Mouse (Mus musculus) MEL (cell line): ENCODE measurements around the gene Apba1.

Experiments used
- CHD1 ChIP-seq: IDR thresholded peaks from 2 replicates; pipeline ENCODE4 v1.6.1; 2012; ENCODE audit warnings: low read depth, mild to moderate bottlenecking, inconsistent platforms, low read length, improper control_type of control experiment
- CTCF ChIP-seq, 3 experiments: IDR thresholded peaks in 2 of 3; conservative IDR thresholded peaks in 1 of 3; 2 replicates each; pipeline ENCODE4 v1.5.1; 2011 to 2012; ENCODE audit warnings: low read length in 3 of 3, low read depth in 2 of 3, mild to moderate bottlenecking in 2 of 3, improper control_type of control experiment in 1 of 3, inconsistent platforms in 1 of 3, mixed read lengths in 1 of 3, moderate library complexity in 1 of 3; ENCODE audit not compliant: control insufficient read depth in 1 of 3, insufficient read depth in 1 of 3, poor library complexity in 1 of 3, severe bottlenecking in 1 of 3
- E2F4 ChIP-seq: IDR thresholded peaks from 2 replicates; pipeline ENCODE4 v1.6.1; 2011; ENCODE audit warnings: low read depth, low read length, improper control_type of control experiment, borderline replicate concordance
- EP300 ChIP-seq, 2 experiments: IDR thresholded peaks; 2 replicates each; pipeline ENCODE4 v1.6.1; 2011; ENCODE audit warnings: improper control_type of control experiment in 2 of 2, low read length in 2 of 2, low read depth in 1 of 2, mild to moderate bottlenecking in 1 of 2
- ETS1 ChIP-seq: IDR thresholded peaks from 2 replicates; pipeline ENCODE4 v1.6.1; 2012; ENCODE audit warnings: low read depth, mild to moderate bottlenecking, inconsistent platforms, low read length, improper control_type of control experiment, moderate library complexity
- GATA1 ChIP-seq: IDR thresholded peaks from 2 replicates; pipeline ENCODE4 v1.6.1; 2011; ENCODE audit warnings: low read depth, low read length, improper control_type of control experiment
- HCFC1 ChIP-seq: IDR thresholded peaks from 2 replicates; pipeline ENCODE4 v1.6.1; 2012; ENCODE audit warnings: low read depth, mild to moderate bottlenecking, inconsistent platforms, low read length, improper control_type of control experiment, moderate library complexity
- MAFK ChIP-seq: IDR thresholded peaks from 2 replicates; pipeline ENCODE4 v1.6.1; 2011; ENCODE audit warnings: low read depth, mild to moderate bottlenecking, low read length, improper control_type of control experiment, borderline replicate concordance
- MYC ChIP-seq: IDR thresholded peaks from 2 replicates; pipeline ENCODE4 v1.6.1; 2011; ENCODE audit warnings: low read depth, mild to moderate bottlenecking, low read length, improper control_type of control experiment, moderate library complexity
- POLR2A ChIP-seq, 2 experiments: IDR thresholded peaks; 2 replicates each; pipeline ENCODE4 v1.6.1; 2011 to 2012; ENCODE audit warnings: low read length in 2 of 2, mild to moderate bottlenecking in 2 of 2, control low read depth in 1 of 2, improper control_type of control experiment in 1 of 2, low read depth in 1 of 2, moderate library complexity in 1 of 2; ENCODE audit not compliant: control insufficient read depth in 1 of 2, insufficient read depth in 1 of 2, poor library complexity in 1 of 2
- TAL1 ChIP-seq: IDR thresholded peaks from 2 replicates; pipeline ENCODE4 v1.6.1; 2012; ENCODE audit warnings: mild to moderate bottlenecking, inconsistent platforms, low read length, moderate library complexity, mixed read lengths
- TCF12 ChIP-seq: IDR thresholded peaks from 2 replicates; pipeline ENCODE4 v1.6.1; 2014; ENCODE audit warnings: low read depth, mild to moderate bottlenecking, inconsistent platforms, low read length, improper control_type of control experiment, moderate library complexity
- USF2 ChIP-seq, 2 experiments: IDR thresholded peaks; 2 replicates each; pipeline ENCODE4 v1.6.1; 2011 to 2012; ENCODE audit warnings: improper control_type of control experiment in 2 of 2, low read length in 2 of 2, borderline replicate concordance in 1 of 2, inconsistent platforms in 1 of 2, low read depth in 1 of 2, mild to moderate bottlenecking in 1 of 2; ENCODE audit not compliant: insufficient read depth in 1 of 2

DNA sequence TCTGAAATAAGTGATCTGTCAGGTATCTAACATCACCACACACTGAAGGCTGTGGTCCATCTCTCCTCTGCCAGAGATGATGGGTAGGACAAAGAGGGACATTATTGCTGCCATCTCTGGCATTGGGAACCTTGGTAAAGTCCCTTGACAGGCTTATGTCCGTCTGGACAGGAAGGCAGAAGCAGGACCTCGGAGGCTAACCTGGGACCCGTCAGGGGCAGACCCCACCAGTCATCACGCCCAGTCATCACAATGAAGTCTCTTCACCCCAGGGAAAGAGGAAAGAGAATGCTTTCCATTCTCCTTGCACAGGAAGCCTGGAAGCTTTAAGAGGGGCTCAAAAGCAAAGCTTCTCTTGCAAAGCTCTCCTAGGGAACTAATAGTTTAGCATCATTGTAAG is 189.2 kb downstream of the Apba1 start:
- no peak for TF ChIP-seq POLR2A (IDR thresholded peaks at IDR 0.05; ENCODE audit: control insufficient read depth in 1 of 2, insufficient read depth in 1 of 2, low read depth in 1 of 2, low read length in 2 of 2, poor library complexity in 1 of 2)
- TF ChIP-seq CHD1, result no peak
- TF ChIP-seq CTCF (IDR thresholded peaks at IDR 0.05 in 2 of 3, conservative IDR thresholded peaks at IDR 0.05 in 1 of 3; ENCODE audit: control insufficient read depth in 1 of 3, insufficient read depth in 1 of 3, low read depth in 2 of 3, low read length in 3 of 3, poor library complexity in 1 of 3, severe bottlenecking in 1 of 3), result no peak
- no peak for TF ChIP-seq GATA1
- no peak for TF ChIP-seq E2F4
- TF ChIP-seq MYC, result no peak
- no peak for TF ChIP-seq TCF12
- no peak for TF ChIP-seq MAFK
- no peak for TF ChIP-seq EP300 (IDR thresholded peaks at IDR 0.05; ENCODE audit: low read depth in 1 of 2, low read length in 2 of 2)
- no peak for TF ChIP-seq TAL1
- no peak for TF ChIP-seq ETS1
- TF ChIP-seq HCFC1, result no peak
- no peak for TF ChIP-seq USF2 (IDR thresholded peaks at IDR 0.05; ENCODE audit: borderline replicate concordance in 1 of 2, insufficient read depth in 1 of 2, low read depth in 1 of 2, low read length in 2 of 2)
